Mouse (Mus musculus) kidney, embryonic 14.5 days (tissue): ENCODE results near the gene Klf2. TPM values are rescaled to one million over a fixed set of nuclear protein-coding genes. Genes with fewer than 3 reads are reported as not detected.
A peak's percentile ranks its signal among the peaks of the same experiment; 100 is the strongest.

Experiments
- ATAC-seq: fragments of 200-750 bp; cut with Nextera tagmentation; 2 replicates; pipeline ENCODE4 v1.8.0; 2017; ENCODE audit warnings: moderate number of reproducible peaks, mild to moderate bottlenecking, moderate TSS enrichment, moderate library complexity; ENCODE audit not compliant: low FRiP score, low TSS enrichment
- H3K27ac ChIP-seq: fragments of 300-500 bp; sonication (generic); 2 replicates; pipeline ENCODE4 v1.5.1; 2014; ENCODE audit warnings: low read depth, mild to moderate bottlenecking, low read length, moderate library complexity, mixed read lengths
- H3K27me3 ChIP-seq: fragments of 300-500 bp; sonication (generic); 2 replicates; pipeline ENCODE4 v1.6.1; 2014; ENCODE audit warnings: mild to moderate bottlenecking, low read length; ENCODE audit not compliant: control insufficient read depth, insufficient read depth
- H3K36me3 ChIP-seq: fragments of 300-500 bp; sonication (generic); 2 replicates; pipeline ENCODE4 v1.6.1; 2014; ENCODE audit warnings: low read length, mixed read lengths; ENCODE audit not compliant: control insufficient read depth, insufficient read depth
- H3K4me1 ChIP-seq: fragments of 300-500 bp; sonication (generic); 2 replicates; pipeline ENCODE4 v1.6.1; 2014; ENCODE audit warnings: low read length, mixed read lengths; ENCODE audit not compliant: control insufficient read depth, insufficient read depth
- H3K4me2 ChIP-seq: fragments of 300-500 bp; sonication (generic); replicated peaks from 2 replicates; pipeline ENCODE4 v1.6.1; 2014; ENCODE audit warnings: low read depth, mild to moderate bottlenecking, low read length
- H3K4me3 ChIP-seq: fragments of 300-500 bp; sonication (generic); 2 replicates; pipeline ENCODE4 v1.5.1; 2014; ENCODE audit warnings: mild to moderate bottlenecking, low read length
- H3K9ac ChIP-seq: fragments of 300-500 bp; sonication (generic); 2 replicates; pipeline ENCODE4 v1.6.1; 2014; ENCODE audit warnings: low read depth, mild to moderate bottlenecking, low read length, moderate library complexity
- H3K9me3 ChIP-seq: fragments of 300-500 bp; sonication (generic); 2 replicates; pipeline ENCODE4 v1.6.1; 2016; ENCODE audit warnings: low read length; ENCODE audit not compliant: control insufficient read depth
- WGBS: fragments of 180-500 bp; shearing (Covaris S2); extraction: QIAGEN DNeasy Blood & Tissue Kit; methylation state at CpG from one replicate; pipeline ENCODE4 v1.1.7; 2014; 5-methylcytosine and 5-hydroxymethylcytosine counted together
- polyA plus RNA-seq: library from polyadenylated mRNA; unstranded; fragments of >200 nt; fragmentation: Nextera tagmentation; extraction: Ambion mirVana; gene quantifications from 2 replicates; pipeline ENCODE4 v1.2.1, GENCODE M21; 2014

Gene Klf2
- polyA plus RNA-seq, 1 experiment from 2014 or later = 12.1 TPM

GRCm38 (mm10) chr8:72350727-72351126 is 31.9 kb downstream of the Klf2 start:
- H3K27me3 ChIP-seq = no peaks in the 10 kb centered on the region
- H3K4me2 ChIP-seq = no peak overlapping the region
- no peaks in the 10 kb centered on the region for H3K9me3 ChIP-seq
- no peak overlapping the region for H3K27ac ChIP-seq
- H3K4me3 ChIP-seq = no peak overlapping the region
- no peak overlapping the region for H3K9ac ChIP-seq
- H3K36me3 ChIP-seq = peaks cover 18% of the 10 kb centered on the region
- no peak for ATAC-seq
- WGBS = 91% methylated on average over 8 of the region's 8 CpGs
- H3K4me1 ChIP-seq = no peaks in the 10 kb centered on the region

DNA sequence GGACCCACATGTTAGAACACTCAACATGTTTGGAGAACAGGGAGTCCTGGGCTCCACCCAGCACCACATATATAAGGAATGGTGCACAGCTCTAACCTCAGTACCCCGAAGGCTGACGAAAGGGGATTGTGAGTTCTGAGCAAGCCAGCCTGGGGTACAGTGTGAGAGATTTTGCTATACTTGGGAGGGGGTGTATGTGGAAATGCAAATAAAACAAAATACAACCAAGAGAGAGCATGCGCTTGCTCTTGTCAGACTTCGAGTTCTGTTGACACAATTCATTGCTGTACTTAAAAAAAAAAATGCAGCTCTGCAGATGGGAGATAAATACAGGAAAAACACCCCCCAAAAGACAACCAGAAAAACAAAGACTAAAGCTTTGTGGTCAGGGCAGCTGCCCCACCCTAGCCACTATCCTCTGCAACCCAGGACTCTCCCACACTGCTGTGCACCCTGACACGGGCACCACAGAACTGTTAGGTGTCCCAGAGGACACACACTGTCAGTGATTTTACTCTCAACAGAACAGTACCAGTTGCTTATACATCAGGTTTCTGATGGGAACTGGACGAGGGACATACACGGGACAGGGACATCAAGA is 32.7 kb downstream of the Klf2 start:
- Histone ChIP-seq H3K4me3 (no peak overlapping the region), H3K4me1 (no peaks in the 10 kb centered on the region), H3K9ac (no peak overlapping the region), H3K9me3 (no peaks in the 10 kb centered on the region), H3K36me3 (peaks cover 22% of the 10 kb centered on the region), H3K4me2 (no peak overlapping the region), H3K27ac (no peak overlapping the region), H3K27me3 (no peaks in the 10 kb centered on the region)
- 83% methylated on average over 7 of the region's 7 CpGs for WGBS
- no peak for ATAC-seq

GRCm38 (mm10) chr8:72352951-72353699 is 34.3 kb downstream of the Klf2 start:
- WGBS = 80% methylated on average over 8 of the region's 8 CpGs
- H3K27ac ChIP-seq = no peak overlapping the region
- H3K9ac ChIP-seq = no peak overlapping the region
- no peaks in the 10 kb centered on the region for H3K9me3 ChIP-seq
- no peaks in the 10 kb centered on the region for H3K27me3 ChIP-seq
- peak; percentile 59 for ATAC-seq
- H3K4me3 ChIP-seq = no peak overlapping the region
- no peak overlapping the region for H3K4me2 ChIP-seq
- peaks cover 32% of the 10 kb centered on the region for H3K36me3 ChIP-seq
- no peaks in the 10 kb centered on the region for H3K4me1 ChIP-seq

DNA sequence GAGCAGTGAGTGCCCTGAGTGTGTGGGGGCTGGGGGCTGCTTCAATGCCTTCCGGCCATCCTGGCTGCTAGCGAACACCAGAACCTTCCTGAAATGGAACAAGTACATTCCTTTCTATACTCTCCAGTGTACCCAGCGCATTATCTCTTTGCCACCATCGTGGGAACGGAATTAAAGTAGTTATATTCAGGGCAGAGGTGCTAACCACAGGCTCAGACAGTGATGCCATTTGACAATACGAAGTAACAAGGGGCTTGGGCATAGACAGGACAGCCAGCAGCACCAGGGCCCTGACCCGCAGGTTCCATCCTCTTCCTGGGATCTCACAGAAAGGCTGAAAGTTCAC is 34.8 kb downstream of the Klf2 start:
- 93% methylated on average over 7 of the region's 7 CpGs for WGBS
- Histone ChIP-seq H3K9me3 (no peaks in the 10 kb centered on the region), H3K4me2 (no peak overlapping the region), H3K9ac (no peak overlapping the region), H3K4me1 (no peaks in the 10 kb centered on the region), H3K36me3 (peaks cover 38% of the 10 kb centered on the region), H3K4me3 (no peak overlapping the region), H3K27me3 (no peaks in the 10 kb centered on the region), H3K27ac (0 out of 2 replicates have a peak overlapping the region, but pooled peaks have one; percentile 17)
- peak; percentile 3; the same call in 1 of the 2 replicates for ATAC-seq

- H3K9me3 ChIP-seq = no peaks in the 10 kb centered on the region
- no peaks in the 10 kb centered on the region for H3K27me3 ChIP-seq
- no peaks in the 10 kb centered on the region for H3K4me1 ChIP-seq
- peak overlapping the region; percentile 30; the same call in 1 of the 2 replicates for H3K27ac ChIP-seq
- H3K36me3 ChIP-seq = peaks cover 44% of the 10 kb centered on the region
- no peak overlapping the region for H3K4me3 ChIP-seq
- 45% methylated on average over 11 of the region's 11 CpGs for WGBS
- no peak overlapping the region for H3K4me2 ChIP-seq
- H3K9ac ChIP-seq = no peak overlapping the region
- no peak for ATAC-seq
Observed at GRCm38 (mm10) chr8:72354272-72354671, 35.4 kb downstream of the Klf2 start.

- Histone ChIP-seq H3K9me3 (no peaks in the 10 kb centered on the region), H3K27me3 (no peaks in the 10 kb centered on the region), H3K4me1 (no peaks in the 10 kb centered on the region), H3K27ac (no peak overlapping the region), H3K9ac (no peak overlapping the region), H3K36me3 (peaks cover 51% of the 10 kb centered on the region), H3K4me2 (no peak overlapping the region), H3K4me3 (no peak overlapping the region)
- 88% methylated on average over 3 of the region's 3 CpGs for WGBS
- no peak for ATAC-seq
Observed at GRCm38 (mm10) chr8:72356593-72356992, 37.8 kb downstream of the Klf2 start.

- no peak overlapping the region for H3K4me2 ChIP-seq
- no peaks in the 10 kb centered on the region for H3K9me3 ChIP-seq
- H3K27me3 ChIP-seq = no peaks in the 10 kb centered on the region
- no peaks in the 10 kb centered on the region for H3K4me1 ChIP-seq
- H3K36me3 ChIP-seq = peaks cover 77% of the 10 kb centered on the region
- no peak overlapping the region for H3K27ac ChIP-seq
- H3K9ac ChIP-seq = no peak overlapping the region
- ATAC-seq = no peak
- no peak overlapping the region for H3K4me3 ChIP-seq
Observed at GRCm38 (mm10) chr8:72360162-72360561, 41.3 kb downstream of the Klf2 start.

GRCm38 (mm10) chr8:72362754-72363153 is 43.9 kb downstream of the Klf2 start:
- Histone ChIP-seq H3K27me3 (no peaks in the 10 kb centered on the region), H3K4me2 (no peak overlapping the region), H3K9ac (no peak overlapping the region), H3K4me3 (no peak overlapping the region), H3K9me3 (no peaks in the 10 kb centered on the region), H3K27ac (no peak overlapping the region), H3K36me3 (peaks cover 78% of the 10 kb centered on the region), H3K4me1 (no peaks in the 10 kb centered on the region)
- ATAC-seq = no peak
- 91% methylated on average over 4 of the region's 4 CpGs for WGBS

DNA sequence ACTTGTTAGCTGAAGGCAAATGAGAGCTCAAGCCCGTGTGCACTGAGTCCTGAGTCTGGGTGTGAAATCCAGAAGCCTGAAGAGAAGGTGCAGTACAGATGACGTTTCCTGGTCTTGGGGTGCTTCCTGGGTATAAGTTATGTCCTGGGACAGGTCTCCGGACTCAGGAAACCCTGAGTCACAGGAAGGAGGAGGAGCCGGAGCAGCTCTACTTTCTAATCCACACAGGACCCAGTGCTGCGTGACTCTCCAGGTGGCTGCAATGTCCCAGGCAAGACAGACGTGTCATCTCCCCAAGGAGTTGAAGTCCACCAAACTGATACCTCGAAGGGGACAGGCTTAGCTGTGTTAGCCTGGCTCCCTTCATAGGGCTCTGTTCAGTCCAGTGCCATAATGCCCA is 44.6 kb downstream of the Klf2 start:
- Histone ChIP-seq H3K4me3 (no peak overlapping the region), H3K36me3 (peaks cover 78% of the 10 kb centered on the region), H3K27me3 (no peaks in the 10 kb centered on the region), H3K9ac (no peak overlapping the region), H3K27ac (no peak overlapping the region), H3K9me3 (no peaks in the 10 kb centered on the region), H3K4me1 (no peaks in the 10 kb centered on the region), H3K4me2 (no peak overlapping the region)
- WGBS = 70% methylated on average over 7 of the region's 7 CpGs
- ATAC-seq = no peak
